Mouse (Mus musculus) bone marrow, adult 2 months (tissue): ENCODE measurements around the gene Gpd2. TPM values are rescaled to one million over a fixed set of nuclear protein-coding genes. Genes with fewer than 3 reads are reported as not detected.

Source experiments
- H3K27ac ChIP-seq: fragments of 200-500 bp; 2 replicates; pipeline ENCODE4 v1.5.1; 2012; ENCODE audit warnings: low read depth, mild to moderate bottlenecking, control low read depth, inconsistent platforms, low read length; ENCODE audit not compliant: control insufficient read depth, poor library complexity, insufficient read depth
- H3K4me1 ChIP-seq: fragments of 200-500 bp; 2 replicates; pipeline ENCODE4 v1.6.1; 2011; ENCODE audit warnings: low read length; ENCODE audit not compliant: control insufficient read depth, insufficient read depth
- H3K4me3 ChIP-seq: fragments of 200-500 bp; replicated peaks from 2 replicates; pipeline ENCODE3; 2011; ENCODE audit warnings: mild to moderate bottlenecking, low read depth, low read length, control low read depth; ENCODE audit not compliant: control insufficient read depth
- CTCF ChIP-seq: fragments of 200-500 bp; IDR thresholded peaks from 2 replicates; pipeline ENCODE4 v1.5.1; 2011; ENCODE audit warnings: low read length, control low read depth; ENCODE audit not compliant: control insufficient read depth, insufficient read depth
- POLR2A ChIP-seq: fragments of 200-500 bp; IDR thresholded peaks from 2 replicates; pipeline ENCODE4 v1.6.1; 2011; ENCODE audit warnings: low read depth, mild to moderate bottlenecking, control low read depth, low read length, borderline replicate concordance; ENCODE audit not compliant: control insufficient read depth
- WGBS: fragments of 180-500 bp; shearing (Covaris S2); methylation state at CpG from one replicate; pipeline ENCODE4 v1.1.7; 2018; 5-methylcytosine and 5-hydroxymethylcytosine counted together
- polyA plus RNA-seq: library from polyadenylated mRNA; stranded (reverse); fragments of >200 nt; gene quantifications from 2 replicates; pipeline ENCODE4 v1.2.4, GENCODE M21; 2011; ENCODE audit warnings: low replicate concordance; ENCODE audit not compliant: missing spikeins, insufficient read depth, insufficient read length

The Gpd2 gene
- polyA plus RNA-seq, 1 experiment, result 4.8 TPM

DNA sequence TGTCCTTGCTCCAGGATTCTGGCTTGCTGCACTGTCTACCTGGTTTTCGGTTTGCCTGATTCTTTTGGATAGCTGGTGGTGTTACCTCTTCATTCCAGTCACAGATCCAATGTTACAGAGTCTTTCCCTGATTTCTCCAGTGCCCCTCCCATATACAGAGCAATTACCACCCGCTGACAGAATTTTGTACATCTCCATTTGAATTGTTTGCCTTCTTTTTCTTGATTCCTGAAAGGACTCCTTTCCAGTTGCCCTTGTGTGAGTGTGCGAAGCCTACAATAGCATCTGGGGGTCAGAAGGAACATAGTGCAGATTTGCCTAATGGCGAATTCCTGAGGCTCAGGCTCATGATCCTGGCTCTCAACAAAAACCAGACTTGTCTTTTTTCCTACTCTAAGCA is 157.6 kb downstream of the Gpd2 start:
- Histone ChIP-seq H3K27ac (no peak overlapping the region), H3K4me3 (no peak overlapping the region), H3K4me1 (no peaks in the 10 kb centered on the region)
- no peak for TF ChIP-seq CTCF
- WGBS, result 74% methylated on average over 4 of the region's 4 CpGs

DNA sequence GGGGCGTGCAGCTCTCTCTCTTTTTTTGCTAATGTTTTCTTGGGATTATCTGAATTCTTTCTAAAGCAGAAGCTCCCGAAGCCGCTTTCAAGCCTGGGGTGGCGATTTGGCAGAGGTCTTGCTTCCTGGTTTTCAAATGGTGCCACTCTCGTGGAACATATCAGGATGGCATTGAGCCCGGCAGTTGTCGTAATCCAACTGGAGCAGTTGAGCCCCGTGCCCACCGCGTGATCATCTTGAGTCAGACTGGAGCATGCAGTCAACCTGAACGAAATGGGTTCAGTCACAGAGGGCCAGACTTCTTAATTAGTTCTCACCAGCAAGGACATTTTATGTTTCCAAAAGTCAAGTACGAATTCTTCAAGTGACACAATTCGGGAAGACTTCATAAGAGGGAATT is 158.6 kb downstream of the Gpd2 start:
- Histone ChIP-seq H3K27ac (no peak overlapping the region), H3K4me1 (no peaks in the 10 kb centered on the region), H3K4me3 (no peak overlapping the region)
- WGBS, result 86% methylated on average over 13 of the region's 13 CpGs
- TF ChIP-seq CTCF (no peak), POLR2A (no peak)

DNA sequence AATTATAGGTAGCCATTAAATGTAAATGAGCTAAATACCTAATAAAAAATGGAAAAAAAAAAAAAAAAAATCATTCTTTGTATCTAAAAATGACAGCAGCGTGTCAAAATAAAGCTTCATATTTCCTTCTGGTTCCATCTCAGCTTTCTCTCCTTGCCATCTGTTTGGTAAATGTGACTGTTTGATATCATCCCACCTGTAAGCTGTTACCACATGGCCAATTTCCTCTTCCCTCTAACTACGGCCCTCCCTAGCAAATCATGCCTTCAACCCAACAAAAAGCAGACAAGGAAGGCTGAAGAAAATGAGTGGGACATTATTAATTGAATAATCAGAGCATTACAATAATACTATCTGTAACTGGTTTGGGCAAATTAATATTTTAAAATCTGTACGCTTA is 160.3 kb downstream of the Gpd2 start:
- Histone ChIP-seq H3K4me1 (no peaks in the 10 kb centered on the region), H3K27ac (no peak overlapping the region), H3K4me3 (no peak overlapping the region)
- TF ChIP-seq CTCF (no peak), POLR2A (no peak)
- 70% methylated on average over 3 of the region's 3 CpGs for WGBS

DNA sequence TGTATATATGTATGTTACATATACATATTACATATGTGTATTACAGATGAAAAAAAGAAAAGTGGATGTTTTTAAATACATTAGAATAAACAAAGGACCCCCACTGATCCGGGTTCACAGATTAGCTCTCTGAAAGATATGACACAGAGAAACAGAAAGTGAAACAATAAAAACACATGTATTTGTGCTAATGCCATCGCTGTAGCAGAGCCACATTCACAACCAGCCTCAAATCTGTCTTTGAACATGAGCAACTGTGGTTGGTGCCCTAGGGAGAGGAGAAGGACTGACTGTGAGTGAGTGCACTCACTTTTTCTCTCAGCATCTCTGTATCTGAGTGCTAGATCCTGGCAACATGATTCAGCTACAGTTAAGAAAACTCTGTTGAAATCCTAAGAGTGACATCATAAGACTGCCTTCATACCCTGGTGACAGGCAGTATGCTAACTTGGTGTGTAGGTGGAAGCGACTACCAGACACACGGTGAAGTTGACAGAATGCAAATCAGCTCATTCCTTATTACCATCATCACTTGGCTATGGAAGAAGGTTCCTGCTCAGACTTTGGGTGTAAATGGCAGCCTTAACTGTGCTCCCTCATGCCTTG is 170.1 kb downstream of the Gpd2 start:
- WGBS, result 33% methylated on average over 4 of the region's 4 CpGs
- no peak overlapping the region for H3K4me3 ChIP-seq
- no peaks in the 10 kb centered on the region for H3K4me1 ChIP-seq
- TF ChIP-seq POLR2A (no peak), CTCF (no peak)
- no peak overlapping the region for H3K27ac ChIP-seq

DNA sequence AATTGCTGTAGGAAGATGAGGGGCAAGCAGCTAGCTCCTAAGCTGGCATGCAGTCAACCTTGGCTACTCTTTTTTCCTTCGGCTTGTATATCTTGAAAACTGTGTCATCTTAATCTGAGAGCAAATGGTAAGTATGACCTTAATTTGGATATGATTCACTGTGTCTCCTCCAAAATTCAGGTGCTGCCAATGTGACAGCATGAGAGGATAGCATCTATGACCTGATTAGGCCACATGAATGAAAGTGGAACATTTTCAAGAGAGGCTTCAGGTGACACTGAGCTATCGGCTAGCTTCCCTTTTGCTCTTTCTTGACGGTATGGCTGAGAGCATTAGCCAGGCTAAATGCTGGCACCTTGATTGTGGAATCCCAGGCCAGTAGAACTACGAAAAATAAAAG is 171.0 kb downstream of the Gpd2 start:
- Histone ChIP-seq H3K4me1 (no peaks in the 10 kb centered on the region), H3K4me3 (no peak overlapping the region), H3K27ac (no peak overlapping the region)
- TF ChIP-seq CTCF, result no peak
- TF ChIP-seq POLR2A, result no peak
- 74% methylated on average over 4 of the region's 4 CpGs for WGBS

GRCm38 (mm10) chr2:57411551-57411950 is 174.1 kb downstream of the Gpd2 start:
- 72% methylated on average over 2 of the region's 2 CpGs for WGBS
- H3K27ac ChIP-seq, result no peak overlapping the region

GRCm38 (mm10) chr2:57414550-57415160 is 177.2 kb downstream of the Gpd2 start:
- H3K27ac ChIP-seq, result no peak overlapping the region
- 85% methylated on average over 9 of the region's 9 CpGs for WGBS
- no peaks in the 10 kb centered on the region for H3K4me1 ChIP-seq
- TF ChIP-seq POLR2A (no peak), CTCF (no peak)
- H3K4me3 ChIP-seq, result no peak overlapping the region

More at GRCm38 (mm10) chr2:57411551-57411950, 174.1 kb downstream of the Gpd2 start:
- H3K4me1 ChIP-seq, result no peaks in the 10 kb centered on the region
- TF ChIP-seq CTCF (no peak), POLR2A (no peak)
- H3K4me3 ChIP-seq, result no peak overlapping the region

DNA sequence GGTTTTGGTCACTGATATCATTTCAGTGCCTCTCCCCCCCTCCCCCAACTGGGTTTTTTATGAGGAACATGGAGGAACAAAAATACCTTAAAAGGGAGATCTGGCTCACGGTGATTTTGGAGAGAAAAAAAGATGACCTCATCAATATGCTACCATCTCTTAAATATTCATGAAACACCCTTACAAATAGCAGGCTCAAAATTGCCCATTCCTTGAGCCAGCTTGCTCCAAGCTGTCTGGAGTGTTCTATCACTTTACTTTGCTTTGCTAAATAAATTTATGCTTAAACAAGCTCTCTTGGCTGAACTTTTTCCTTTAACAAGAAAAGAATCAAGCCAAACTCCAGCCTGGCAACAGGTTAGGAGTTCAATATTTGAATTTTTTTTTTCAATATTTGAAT is 179.3 kb downstream of the Gpd2 start:
- H3K4me3 ChIP-seq, result no peak overlapping the region
- H3K4me1 ChIP-seq, result no peaks in the 10 kb centered on the region
- WGBS, result 74% methylated on average over 1 of the region's 1 CpGs
- TF ChIP-seq CTCF, result no peak
- TF ChIP-seq POLR2A, result no peak
- H3K27ac ChIP-seq, result no peak overlapping the region

Other genes starting within 250 kb of the Gpd2 start
- gene Nr4a2, start 113.6 kb upstream of the Gpd2 start, polyA plus RNA-seq, result 3.8 TPM in 1 of 2 replicates, not detected in the other